Mouse (Mus musculus) ovary, adult 10 weeks (tissue): ENCODE measurements around the gene Rsrp1. TPM values are rescaled to one million over a fixed set of nuclear protein-coding genes. Genes with fewer than 3 reads are reported as not detected.

Experiments
- polyA plus RNA-seq: library from polyadenylated mRNA; stranded (reverse); fragments of 350-450 nt; fragmentation: Illumina TruSeq; extraction: RNeasy Lipid Tissue Mini Kit (QIAGEN cat#74804); gene quantifications from one replicate; pipeline ENCODE4 v1.2.3, GENCODE M21; 2014

The Rsrp1 gene
- 527 TPM for polyA plus RNA-seq

GRCm38 (mm10) chr4:134923258-134924018 is at the start of gene Rsrp1:
Gene Rsrp1 (plus strand): TSS chr4:134923592.

DNA sequence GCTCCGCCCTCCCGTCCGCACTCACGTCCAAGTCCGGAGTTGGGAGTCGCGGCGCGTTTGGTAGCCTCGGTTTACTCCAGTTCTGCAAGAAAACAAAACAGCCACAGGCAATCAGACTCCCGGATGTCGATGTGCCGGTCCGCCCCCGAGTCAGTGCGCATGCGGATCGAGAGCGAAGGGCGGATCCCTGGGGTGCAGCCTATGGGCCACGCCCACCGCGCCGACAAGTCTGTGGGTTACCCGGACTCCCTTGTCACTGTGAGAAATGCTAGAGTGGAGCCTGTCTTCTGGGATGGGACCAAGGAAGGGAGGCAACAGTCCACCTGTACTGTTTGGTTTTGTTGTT is 8.6 kb upstream of the Rsrp1 start, which contains the start of gene Tmem50a:
Gene Tmem50a (minus strand): TSS at position 161 of the 346 bp plus-strand sequence.

GRCm38 (mm10) chr4:134930684-134931481 is 7.5 kb downstream of the Rsrp1 start, which contains the start of gene Syf2:
Gene Syf2 (plus strand): TSS chr4:134930898.

Other genes with a start within 250 kb of the Rsrp1 start
- 5.4 TPM for gene Man1c1, start 219.3 kb upstream of the Rsrp1 start, polyA plus RNA-seq
- 0.88 TPM for gene Ldlrap1, start 155.6 kb upstream of the Rsrp1 start, polyA plus RNA-seq
- gene Maco1, start 70.2 kb upstream of the Rsrp1 start, polyA plus RNA-seq, result 44.0 TPM
- gene Rhd, start 59.1 kb upstream of the Rsrp1 start, polyA plus RNA-seq, result 0.51 TPM
- 47.5 TPM for gene Tmem50a, start 8.6 kb upstream of the Rsrp1 start, polyA plus RNA-seq
- 70.6 TPM for gene Syf2, start 7.3 kb downstream of the Rsrp1 start, polyA plus RNA-seq
- 0.23 TPM for gene Runx3, start 197.1 kb downstream of the Rsrp1 start, polyA plus RNA-seq